Mouse (Mus musculus) spleen, postnatal 10 days (tissue): ENCODE measurements around the gene Robo1.

Source experiments
- DNase-seq, 2 experiments: peaks; one replicate each; pipeline ENCODE4 v3.0.0; 2021 to 2022; ENCODE audit warnings: low spot score in 2 of 2

The Robo1 gene

DNA sequence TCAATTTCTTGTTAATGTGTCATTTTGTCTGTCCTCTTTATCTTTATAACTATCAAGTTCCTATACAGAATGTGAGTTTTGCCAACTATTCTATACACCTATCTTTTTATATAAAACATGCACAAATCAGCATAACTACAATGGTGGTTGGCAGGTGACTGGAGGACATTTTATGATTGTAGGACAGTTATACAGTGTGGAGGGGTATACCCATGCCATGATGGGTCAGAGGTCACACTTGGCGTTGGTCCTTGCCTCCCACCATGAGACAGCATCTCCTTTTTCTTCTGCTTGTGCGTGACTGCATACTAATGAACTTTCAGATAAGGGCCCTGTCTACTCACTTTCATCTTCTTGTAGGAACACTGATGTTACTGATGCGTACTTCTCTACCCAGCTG lies 427.5 kb downstream of the Robo1 start:
- no peak for DNase-seq

DNA sequence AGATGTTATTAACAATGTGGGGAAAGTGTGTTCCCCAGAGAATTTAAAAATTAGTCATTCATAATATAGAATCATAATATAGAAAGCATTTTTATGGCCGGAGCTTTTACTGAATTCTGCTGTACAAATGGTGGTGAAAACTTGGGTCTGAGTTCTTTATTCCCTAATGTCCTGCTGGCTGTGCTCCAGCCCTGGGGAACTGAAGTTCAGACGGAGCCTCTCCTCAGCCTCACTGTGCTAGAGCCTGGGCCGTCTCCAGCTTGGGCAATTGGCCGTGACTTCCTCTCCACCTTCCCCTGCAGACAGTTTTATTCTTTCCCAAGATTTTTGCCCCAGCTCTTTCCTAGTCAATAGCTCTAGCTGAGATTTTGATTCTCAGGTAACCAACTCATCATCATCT lies 429.0 kb downstream of the Robo1 start:
- DNase-seq, result no peak

DNA sequence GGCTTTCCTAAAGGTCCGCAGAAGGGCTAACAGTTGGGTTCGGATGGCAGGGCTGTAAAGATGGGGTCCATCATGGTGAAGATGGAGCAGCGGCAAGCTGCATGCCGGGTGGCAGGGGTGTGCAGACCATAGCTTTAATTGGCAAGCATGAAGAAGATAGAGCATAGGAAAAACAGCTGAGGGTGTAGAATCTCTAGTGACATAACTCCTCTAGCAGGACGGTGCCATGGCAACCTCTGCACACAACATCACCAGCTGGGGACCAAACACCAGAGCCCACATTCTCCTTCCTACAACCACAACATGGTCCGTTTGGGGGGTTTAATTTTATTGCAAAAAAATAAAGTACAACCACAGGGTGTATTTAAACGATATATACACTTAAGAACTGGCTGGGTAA lies 432.1 kb downstream of the Robo1 start:
- no peak for DNase-seq

DNA sequence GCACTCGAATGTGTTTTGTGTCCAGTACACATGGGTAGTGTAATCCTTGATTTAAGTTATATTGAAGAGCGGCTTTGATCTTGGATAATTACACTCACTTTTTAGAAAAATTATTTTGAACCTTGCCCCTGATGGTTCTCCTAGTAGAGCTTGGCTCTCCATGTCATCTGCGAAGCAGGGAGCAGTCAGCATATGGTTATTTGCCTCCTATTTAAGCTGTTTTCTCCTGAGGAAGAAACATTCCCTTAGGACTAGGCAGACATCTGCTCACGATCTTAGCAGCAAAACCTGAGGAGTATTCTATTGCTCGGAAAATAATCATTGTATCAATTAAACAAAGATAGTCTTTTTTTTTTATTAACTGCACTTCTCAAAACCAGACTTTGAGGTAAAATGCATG lies 439.6 kb downstream of the Robo1 start:
- no peak for DNase-seq

DNA sequence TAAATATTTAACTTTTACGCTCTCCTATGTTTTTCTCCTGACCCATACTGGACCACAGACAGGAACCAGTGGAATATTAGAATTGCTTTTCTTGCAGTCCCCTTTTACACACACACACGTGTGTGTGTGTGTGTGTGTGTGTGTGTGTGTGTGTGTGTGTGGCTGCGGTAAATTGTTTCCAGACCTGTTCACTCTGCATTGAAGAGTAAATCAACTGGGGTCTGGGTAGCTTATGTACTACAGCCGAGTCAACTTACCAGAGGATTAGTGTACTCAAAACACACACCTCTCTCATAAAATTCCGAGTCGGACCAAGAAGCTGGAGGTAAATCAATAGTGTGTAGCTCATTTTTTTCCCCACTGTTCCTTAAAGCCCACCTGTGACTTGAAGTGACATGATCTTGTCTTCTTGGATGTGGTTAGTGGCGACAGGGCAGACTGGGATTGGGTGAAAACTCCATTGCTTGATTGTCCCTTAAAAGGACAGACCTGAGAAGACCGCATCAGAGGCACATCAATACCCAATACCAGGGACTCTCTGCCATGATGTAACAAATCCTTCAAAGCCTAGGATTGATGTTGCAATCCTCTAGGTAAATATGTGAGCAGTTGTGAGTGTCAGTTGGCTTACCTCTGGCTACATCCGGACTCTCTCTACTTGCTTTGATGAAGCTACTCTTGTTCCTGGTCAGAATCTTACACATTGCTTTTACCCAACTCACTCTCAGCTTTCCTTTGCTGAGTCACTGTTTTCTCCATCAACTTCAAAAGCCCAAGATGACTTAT lies 457.2 kb downstream of the Robo1 start:
- DNase-seq, result no peak

DNA sequence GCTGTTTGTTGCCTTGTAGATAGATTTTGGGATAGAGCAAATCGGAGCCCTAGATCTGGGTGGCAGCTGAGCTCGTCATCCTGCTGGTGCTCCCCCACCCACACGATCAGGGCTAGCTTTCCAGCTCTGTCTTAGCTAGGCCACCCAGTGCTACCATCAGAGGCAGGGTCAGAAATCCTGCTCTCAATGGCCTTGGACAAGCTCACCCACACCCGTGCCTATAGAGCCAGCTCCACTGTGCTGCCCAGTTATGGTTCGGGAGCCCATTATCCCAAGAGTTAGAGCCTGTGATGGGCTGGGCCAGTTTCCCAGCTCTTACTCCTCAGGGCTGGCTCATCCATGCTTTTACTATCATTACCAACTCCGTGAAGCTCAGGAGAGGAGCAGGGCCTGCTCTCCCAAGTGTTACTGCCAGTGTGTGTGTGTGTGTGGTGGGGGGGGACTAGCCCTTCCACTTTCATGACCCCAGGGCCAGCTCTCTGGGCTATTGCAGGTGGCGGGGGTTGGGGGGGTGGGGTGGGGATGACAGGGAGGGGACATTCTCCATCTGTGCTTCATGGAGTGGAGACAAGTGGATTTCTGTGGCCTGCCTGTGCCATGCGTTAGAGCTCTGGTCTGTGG lies 461.2 kb downstream of the Robo1 start:
- no peak for DNase-seq

DNA sequence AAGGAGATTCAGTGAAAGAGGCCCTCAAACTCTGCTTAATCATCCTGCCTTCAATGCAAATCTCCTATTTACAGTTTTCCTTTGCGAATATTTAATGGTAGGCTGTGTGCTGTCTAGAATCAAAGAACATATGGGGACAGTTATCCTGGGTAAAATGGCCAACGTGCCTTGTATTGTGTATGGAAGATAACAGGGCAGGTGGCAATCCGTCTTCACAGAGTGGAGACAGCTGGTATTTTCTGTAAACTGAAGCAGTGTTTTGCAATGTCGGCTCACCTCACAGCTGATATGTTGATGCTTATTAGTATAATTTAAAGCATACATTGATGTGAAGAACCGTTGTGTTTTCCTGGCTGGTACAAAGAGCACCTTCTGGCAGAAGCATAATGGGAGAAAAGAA lies 464.2 kb downstream of the Robo1 start:
- no peak for DNase-seq

DNA sequence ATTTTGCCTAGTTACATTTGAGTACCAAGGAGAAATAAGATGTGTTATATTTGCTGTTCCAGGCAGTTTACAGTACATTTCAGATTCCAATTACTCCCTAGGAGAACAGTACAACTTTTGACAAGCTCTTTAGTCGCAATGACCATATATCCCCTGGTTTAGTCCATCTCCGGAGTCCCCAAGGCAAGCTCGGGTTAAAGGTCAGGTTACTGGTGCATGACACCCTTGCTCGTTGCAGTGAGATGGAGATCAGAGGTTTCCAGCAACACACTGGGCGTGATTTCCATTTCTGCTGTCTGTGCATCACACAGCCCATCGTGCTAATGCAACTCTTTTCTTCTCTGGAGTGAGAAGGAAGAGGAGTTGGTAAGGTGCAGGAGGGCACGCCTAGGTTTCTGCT lies 464.9 kb downstream of the Robo1 start:
- no peak for DNase-seq

DNA sequence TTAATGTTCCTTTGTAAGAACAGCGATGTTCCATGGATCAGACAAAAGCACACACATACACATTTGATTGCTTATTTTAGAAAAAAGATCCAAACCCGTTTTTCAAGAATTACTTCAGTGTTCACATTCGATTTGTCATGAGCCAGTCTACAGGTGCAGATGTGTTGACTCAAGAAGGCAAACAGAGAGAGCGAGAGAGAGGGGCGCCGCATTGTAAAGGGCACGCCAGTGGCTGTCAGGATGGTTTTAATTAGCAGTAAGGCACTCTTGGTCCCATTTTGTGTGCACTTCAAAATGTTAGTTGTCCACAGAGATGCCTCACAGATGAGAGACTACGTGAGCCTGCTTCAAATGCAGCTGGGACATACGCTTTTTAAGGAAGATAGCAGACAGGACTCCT lies 470.4 kb downstream of the Robo1 start:
- no peak for DNase-seq

DNA sequence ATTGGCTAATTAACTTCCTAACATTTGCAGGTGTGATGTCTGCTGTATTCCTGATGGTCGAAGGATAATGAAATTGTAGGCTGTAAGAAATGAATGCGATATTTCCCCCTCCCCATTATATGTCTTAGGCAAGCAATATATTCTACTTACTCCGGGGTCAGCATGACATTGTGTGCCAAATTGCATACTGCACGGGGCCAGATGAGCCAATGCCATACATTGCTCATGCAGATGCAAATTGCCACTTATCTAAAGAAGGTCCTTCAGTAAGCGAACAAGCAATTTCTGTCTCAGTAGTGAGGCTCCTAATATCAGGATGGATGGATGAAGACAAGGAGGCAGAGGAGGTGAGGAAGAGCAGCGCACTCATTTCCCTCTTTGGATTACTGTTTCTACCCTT lies 474.1 kb downstream of the Robo1 start:
- no peak for DNase-seq

DNA sequence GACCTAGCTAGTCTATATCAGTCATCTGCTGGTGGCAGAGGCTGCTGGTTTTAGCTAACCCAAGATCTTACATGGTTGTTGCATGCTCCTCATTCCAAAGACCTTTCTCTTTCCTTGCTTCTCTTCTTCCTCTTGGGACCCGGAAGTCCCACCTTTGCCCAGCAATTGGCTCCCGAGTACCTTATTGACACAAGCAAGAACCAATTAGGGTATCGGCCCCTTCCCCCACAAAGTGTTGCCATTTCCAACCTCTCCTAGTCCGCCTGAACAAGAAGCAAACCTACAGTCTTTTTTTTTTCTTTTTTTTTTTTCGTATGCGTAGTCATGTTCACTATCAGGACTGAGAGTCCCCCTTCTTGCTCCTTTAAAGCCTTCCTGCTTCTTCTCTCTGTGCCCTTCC lies 478.0 kb downstream of the Robo1 start:
- no peak for DNase-seq

DNA sequence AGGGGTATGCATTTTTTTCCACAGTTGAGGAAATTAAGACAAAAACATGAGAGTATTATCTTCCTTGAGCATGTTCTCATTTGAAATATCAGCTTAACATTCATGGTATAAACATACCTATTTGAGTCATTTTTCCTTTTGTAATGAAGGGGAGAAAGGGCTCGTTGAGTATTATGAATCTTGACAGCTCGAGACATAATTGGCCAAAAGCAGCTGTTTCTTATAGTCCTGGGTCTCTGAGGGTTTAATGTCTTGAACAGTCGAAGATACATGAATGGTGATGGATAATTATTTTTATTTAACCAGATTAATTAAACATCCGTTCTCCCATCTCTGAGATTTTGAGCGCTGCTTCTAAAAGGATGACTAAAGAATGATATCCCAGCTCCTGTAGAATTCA lies 478.5 kb downstream of the Robo1 start:
- DNase-seq, result no peak

DNA sequence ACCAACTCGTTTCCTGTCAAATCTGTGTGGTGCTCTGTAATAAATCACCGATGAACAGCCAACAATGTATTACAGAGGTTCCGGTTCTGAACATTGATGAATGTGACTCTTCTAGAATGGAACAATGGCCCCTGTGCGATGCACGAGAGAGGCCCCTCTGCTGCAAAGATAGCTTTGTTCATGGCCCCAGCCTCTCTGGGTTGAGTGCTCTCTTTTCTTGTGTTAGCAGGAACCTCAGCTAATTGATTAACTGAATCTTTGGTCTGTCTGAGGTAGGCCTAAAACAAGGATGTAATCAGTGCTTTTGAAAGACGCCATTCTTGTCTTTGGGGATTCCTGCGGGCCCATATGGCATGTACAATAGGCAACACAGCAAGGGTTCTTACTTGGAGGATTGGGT lies 479.9 kb downstream of the Robo1 start:
- no peak for DNase-seq

DNA sequence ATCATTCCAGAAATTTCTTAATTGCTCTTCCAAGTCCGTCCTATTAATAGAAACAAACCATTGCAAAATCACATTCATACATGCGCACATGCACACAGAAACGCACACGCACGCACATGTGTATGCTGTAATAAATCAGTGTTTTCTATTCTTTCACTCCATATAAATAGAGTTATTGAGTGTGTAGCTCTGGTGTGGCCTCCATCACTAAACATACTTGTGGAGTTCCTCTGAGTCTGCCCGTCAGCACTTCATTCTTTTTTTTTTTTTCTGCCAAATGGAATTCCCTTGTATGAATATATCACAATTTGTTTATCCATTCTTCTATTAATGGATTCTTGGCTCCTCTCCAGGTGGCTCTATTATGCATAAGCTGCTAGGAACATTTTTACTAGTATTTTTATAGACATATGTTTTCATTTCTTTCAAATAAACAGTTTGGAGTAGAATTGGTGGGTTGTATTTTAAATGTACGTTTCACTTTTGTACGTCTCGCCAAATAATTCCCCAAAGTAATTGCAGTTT lies 483.1 kb downstream of the Robo1 start:
- DNase-seq, result no peak

DNA sequence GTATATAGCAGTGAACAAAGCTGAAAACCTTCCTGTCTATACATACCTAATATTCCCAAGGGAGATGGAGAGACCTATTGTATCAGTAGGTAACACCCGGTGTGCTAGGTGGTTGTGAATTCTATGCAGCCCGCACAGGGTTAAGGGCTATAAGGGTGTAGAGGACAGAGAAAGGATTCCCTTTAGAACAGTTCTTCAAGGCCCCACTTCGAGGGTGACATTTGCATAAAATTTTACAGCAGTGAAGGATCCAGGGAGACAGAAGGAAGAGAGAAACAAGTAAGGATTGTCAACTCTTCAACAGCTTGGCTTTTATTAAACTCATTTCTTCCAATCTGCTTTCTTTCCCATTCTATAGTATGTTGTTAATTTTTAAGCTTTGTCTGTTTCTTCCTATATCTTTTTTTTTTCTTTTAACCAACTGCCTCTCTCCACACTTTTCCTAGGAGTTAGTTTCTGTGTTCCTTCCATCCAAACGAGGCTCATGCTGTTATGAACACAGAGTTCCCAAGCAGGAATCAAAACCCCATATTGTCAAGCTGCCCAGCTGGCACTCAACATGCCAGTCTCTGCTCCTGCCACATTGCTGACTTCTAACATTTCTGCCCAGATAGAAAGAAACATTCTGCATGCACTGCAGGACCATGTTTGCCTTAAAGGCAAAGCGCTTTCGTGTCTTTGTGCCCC lies 486.7 kb downstream of the Robo1 start:
- DNase-seq, result no peak

DNA sequence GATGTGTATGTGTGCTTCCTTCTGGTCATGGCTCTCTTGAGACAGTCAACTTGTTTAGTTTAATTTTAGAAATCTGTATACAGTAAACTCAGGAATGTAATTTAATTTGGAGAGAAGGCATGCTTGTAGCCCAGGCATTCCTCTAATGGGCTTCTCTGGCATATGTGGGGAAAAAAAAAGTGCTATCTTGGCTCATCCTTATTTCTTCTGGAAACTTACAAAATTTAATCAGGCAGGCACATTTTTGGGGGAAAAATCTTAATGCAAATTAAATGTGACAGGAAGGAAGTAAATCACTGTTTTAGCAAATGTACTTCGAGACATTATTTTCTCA lies 487.2 kb downstream of the Robo1 start:
- DNase-seq, result no peak

DNA sequence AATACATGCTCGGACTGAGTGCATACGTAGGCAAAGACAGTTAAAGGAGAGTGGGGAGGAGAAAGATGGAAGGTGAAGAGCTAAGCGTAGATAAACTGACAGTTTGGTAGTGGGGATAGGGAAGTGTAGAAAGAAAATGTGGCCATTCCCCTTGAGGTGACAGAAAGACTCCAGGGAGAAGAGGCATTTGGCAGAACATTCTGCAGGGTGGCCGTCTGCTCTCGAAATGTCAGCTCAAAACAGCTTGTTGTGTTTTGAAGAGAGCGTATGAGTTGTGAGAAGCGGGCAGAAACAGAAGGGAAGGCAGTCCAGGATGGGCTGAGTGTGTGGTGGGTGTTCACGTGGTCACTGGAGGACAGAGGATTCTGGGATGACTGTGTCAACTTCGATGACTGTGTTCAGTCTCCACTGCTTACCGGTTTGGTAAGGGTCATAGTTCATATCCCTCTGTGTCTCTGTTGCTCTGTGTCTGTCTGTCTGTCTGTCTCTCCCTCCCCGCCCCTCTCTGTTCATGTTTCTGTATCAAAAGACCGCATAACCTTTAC lies 490.4 kb downstream of the Robo1 start:
- DNase-seq, result no peak

DNA sequence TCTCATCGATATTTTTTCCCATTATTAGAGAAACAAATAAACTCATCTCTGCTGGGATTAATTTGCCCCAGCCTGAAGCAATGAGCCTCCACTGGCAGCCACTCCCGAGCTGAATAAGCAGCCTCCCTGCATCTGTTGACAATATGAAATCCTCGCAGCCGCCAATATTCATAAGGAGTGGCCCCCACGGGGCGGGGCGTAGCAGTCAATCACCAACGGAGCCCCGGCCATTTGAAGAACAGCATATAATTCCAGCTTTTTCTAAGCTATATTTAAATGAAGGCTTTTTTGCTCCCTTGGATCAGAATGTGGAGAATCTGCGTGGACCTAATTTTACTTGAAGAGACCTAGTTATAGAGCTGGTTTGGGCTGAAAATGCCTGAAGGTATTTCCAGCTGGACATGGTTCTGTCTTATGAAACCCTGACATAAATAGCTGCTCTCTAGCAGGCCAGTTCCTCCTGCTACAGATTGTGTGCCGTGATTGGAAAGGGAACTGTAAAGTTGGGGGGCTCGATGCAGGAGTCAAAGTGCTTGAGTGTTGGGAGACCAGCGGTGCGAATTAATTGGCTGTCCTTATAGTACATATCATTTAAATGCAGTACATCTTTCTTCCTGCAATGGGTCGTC lies 492.1 kb downstream of the Robo1 start:
- no peak for DNase-seq

DNA sequence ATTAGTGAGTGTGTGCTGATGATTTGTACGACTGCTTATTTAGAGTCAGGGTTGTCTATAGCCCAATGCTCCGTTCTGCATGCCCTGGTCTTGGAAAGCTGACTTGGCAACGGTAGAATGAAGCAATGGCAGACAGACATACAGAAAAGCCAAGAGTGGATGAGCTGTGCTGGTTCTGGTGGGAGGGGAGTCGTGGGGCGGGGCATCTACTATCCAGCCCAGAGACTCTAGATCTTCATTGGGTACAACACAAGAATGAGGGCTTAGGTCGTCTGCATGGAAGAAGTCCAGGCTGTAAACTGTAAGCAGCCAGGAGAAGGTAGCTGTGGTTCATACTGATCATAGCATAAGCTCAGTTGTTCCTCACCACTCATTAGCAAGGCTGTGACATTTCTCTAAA lies 492.7 kb downstream of the Robo1 start:
- DNase-seq, result no peak

DNA sequence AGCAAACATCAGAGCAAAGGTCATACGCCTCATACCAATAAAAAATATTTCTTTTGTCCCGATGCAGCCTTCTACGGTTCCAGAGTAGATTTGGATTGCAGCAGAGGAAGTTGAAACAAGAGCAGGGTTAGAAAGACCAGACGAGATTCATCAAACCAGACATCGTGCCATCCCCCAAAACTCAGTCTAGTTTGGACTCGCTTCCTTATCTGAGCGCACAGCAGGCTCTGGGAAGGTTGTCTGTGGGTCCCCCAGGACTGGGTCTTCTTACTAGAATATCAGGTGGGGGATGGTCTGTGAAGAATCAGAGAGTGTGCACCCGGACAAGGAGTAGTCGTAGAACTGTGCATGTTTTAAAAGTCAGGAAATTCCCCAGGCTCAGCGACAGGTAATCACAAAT lies 500.2 kb downstream of the Robo1 start:
- DNase-seq, result no peak

DNA sequence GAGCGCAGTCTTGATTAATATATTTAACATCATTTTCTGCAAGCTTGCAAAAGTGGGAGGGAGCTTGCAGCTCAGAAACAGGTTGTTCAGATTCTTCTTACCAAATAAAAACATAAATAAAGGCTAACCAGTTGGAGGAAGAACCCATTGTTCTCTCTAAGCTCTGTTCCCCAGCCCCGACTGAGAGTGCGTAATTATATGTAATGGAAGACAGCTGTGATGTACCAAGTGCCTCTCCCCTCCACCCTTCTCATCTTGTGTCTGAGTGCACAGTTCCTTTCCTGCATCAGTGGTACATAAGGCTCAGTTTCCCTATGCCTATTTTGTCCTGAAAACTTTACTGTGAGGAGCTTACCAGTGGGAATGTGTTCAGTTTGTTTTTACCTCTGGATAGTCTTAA lies 502.8 kb downstream of the Robo1 start:
- no peak for DNase-seq

DNA sequence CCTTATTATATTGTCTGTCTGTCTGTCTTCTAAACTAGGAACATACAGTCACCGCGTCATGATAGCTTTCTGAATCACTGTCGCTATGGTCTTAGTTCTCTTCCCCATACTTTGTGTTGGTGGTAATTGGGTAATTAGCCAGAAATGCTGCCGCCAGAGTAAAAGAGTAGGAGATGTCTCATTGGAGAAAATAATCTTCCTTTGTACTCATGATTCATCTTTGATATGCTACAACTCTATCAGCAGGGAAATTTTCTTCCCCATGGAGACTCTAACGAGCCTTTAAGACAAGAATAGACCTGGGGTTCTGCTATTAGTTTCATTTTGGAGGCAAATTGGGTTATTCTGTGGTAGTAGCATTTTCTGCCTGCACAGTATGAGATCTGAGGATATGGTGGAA lies 503.4 kb downstream of the Robo1 start:
- no peak for DNase-seq
